Mouse (Mus musculus): Measurements from ENCODE around the gene Ninj1. TPM values are rescaled to one million over a fixed set of nuclear protein-coding genes. Genes with fewer than 3 reads are reported as not detected.

Gene Ninj1
- polyA plus RNA-seq, 1 experiment from 2014 or later = 48.7 TPM

DNA sequence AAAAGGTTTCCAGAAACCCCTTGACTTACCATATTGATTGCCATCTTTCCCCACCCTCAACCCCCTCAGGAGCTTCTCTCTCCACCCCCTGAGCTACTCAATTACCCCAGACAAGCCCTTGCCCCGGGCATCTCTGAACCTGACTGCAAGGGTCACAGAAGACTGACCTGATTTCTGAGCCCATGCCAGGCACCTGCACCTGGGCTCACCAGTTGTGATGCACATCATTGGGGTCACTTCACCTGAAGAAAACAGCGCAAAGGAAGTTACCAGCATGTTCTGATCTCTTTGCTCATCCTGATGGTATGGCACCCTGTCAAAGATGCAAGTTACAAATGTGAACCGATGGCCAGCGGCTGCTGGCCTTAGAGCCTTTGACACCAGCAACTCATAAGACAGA, 38.6 kb upstream of the Ninj1 start:
- no peak for ATAC-seq (ENCODE audit: insufficient read depth)
- H3K36me3 ChIP-seq (replicated peaks) = no peaks in the 10 kb centered on the region
- H3K4me3 ChIP-seq (replicated peaks) = no peak overlapping the region
- H3K4me2 ChIP-seq = no peak overlapping the region
- H3K4me1 ChIP-seq (replicated peaks) = peaks cover 16% of the 10 kb centered on the region
- H3K9me3 ChIP-seq (replicated peaks) = no peaks in the 10 kb centered on the region
- 70% methylated on average over 4 of the region's 4 CpGs for WGBS (ENCODE audit: insufficient replicate concordance)
- no peak overlapping the region for H3K27ac ChIP-seq (replicated peaks)
- peaks cover 78% of the 10 kb centered on the region for H3K27me3 ChIP-seq
- H3K9ac ChIP-seq = no peak overlapping the region

DNA sequence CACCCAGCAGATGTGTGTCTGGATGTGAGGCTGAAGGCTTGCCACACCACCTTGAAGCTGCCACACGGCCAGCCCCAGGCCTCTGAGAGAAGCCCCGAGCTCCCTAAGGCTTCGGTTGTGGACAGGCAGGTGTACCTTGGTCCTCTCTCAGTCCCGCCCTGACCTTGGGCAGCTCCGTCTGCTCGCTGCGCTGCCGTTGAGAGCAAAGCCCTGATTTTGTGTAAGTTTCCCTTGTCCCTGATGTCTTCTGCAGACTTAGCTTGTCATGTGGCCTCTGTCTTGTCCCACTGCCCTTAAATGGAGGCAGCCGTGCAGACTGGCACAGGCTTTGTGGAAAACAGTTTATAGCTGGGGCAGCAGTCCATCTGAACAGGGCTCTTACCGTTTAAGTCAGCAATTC, 33.3 kb upstream of the Ninj1 start:
- H3K4me2 ChIP-seq = no peak overlapping the region
- H3K9me3 ChIP-seq (replicated peaks) = 0 out of 2 replicates have a peak, but pooled peaks cover 4% of the 10 kb centered on the region
- no peak for ATAC-seq (ENCODE audit: insufficient read depth)
- H3K27me3 ChIP-seq = peaks cover 29% of the 10 kb centered on the region
- no peaks in the 10 kb centered on the region for H3K36me3 ChIP-seq (replicated peaks)
- no peak overlapping the region for H3K27ac ChIP-seq (replicated peaks)
- WGBS (ENCODE audit: insufficient replicate concordance) = 65% methylated on average over 10 of the region's 10 CpGs
- H3K4me1 ChIP-seq (replicated peaks) = no peaks in the 10 kb centered on the region
- H3K4me3 ChIP-seq (replicated peaks) = no peak overlapping the region
- no peak overlapping the region for H3K9ac ChIP-seq

GRCm38 (mm10) chr13:49154621-49155020, 32.7 kb upstream of the Ninj1 start:
- no peak overlapping the region for H3K9ac ChIP-seq
- H3K4me3 ChIP-seq (replicated peaks) = no peak overlapping the region
- no peak overlapping the region for H3K27ac ChIP-seq (replicated peaks)
- H3K36me3 ChIP-seq (replicated peaks) = no peaks in the 10 kb centered on the region
- no peak for ATAC-seq (ENCODE audit: insufficient read depth)
- H3K9me3 ChIP-seq (replicated peaks) = 0 out of 2 replicates have a peak, but pooled peaks cover 4% of the 10 kb centered on the region
- no peak overlapping the region for H3K4me2 ChIP-seq
- 64% methylated on average over 7 of the region's 7 CpGs for WGBS (ENCODE audit: insufficient replicate concordance)
- H3K4me1 ChIP-seq (replicated peaks) = no peaks in the 10 kb centered on the region
- H3K27me3 ChIP-seq = peaks cover 23% of the 10 kb centered on the region

GRCm38 (mm10) chr13:49156645-49157044, 30.6 kb upstream of the Ninj1 start:
- no peak overlapping the region for H3K4me3 ChIP-seq (replicated peaks)
- no peak overlapping the region for H3K27ac ChIP-seq (replicated peaks)
- no peaks in the 10 kb centered on the region for H3K36me3 ChIP-seq (replicated peaks)
- WGBS (ENCODE audit: insufficient replicate concordance) = 64% methylated on average over 4 of the region's 4 CpGs
- H3K9me3 ChIP-seq (replicated peaks) = 0 out of 2 replicates have a peak, but pooled peaks cover 4% of the 10 kb centered on the region
- ATAC-seq (ENCODE audit: insufficient read depth) = no peak
- peaks cover 8% of the 10 kb centered on the region; the same call in 1 of the 2 replicates for H3K27me3 ChIP-seq
- H3K9ac ChIP-seq = no peak overlapping the region
- no peaks in the 10 kb centered on the region for H3K4me1 ChIP-seq (replicated peaks)
- no peak overlapping the region for H3K4me2 ChIP-seq

DNA sequence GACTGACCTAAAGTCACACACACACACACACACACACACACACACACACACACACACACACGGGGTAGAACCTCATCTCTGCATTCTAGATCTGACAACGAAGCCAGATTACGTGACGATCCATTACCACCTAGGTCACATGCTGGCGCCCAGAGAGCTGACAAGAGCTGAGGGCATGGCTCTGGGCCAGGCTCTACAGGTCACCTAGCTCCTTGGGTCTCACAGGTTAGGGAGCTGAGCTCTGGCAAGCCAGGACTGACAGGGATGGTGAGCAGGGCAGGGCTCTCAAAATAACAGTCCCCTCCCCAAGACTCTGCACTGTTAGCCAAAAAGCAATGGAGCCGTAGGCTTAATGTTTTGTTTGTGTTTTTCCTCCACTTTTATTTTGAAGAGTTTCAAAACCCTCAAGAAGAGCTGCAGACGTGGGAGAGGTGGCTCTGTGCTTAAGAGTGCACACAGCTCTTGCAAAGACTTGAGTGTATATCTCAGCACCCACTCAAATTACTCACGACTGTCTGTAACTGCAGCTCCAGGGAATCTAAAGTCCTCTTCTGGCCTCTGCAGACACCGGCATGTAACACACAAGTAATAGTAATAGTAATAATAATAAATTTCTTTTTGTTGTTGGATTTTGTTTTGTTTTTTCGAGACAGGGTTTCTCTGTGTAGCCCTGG, 29.1 kb upstream of the Ninj1 start:
- ATAC-seq (ENCODE audit: insufficient read depth) = no peak
- Histone ChIP-seq H3K4me2 (no peak overlapping the region), H3K27me3 (peaks cover 8% of the 10 kb centered on the region; the same call in 1 of the 2 replicates), H3K27ac (replicated peaks) (no peak overlapping the region), H3K4me1 (replicated peaks) (no peaks in the 10 kb centered on the region), H3K4me3 (replicated peaks) (no peak overlapping the region), H3K9me3 (replicated peaks) (0 out of 2 replicates have a peak, but pooled peaks cover 4% of the 10 kb centered on the region), H3K9ac (no peak overlapping the region), H3K36me3 (replicated peaks) (no peaks in the 10 kb centered on the region)
- WGBS (ENCODE audit: insufficient replicate concordance) = 59% methylated on average over 10 of the region's 10 CpGs

GRCm38 (mm10) chr13:49161236-49161635, 26.0 kb upstream of the Ninj1 start:
- Histone ChIP-seq H3K27ac (replicated peaks) (no peak overlapping the region), H3K27me3 (0 out of 2 replicates have a peak, but pooled peaks cover 3% of the 10 kb centered on the region), H3K9ac (no peak overlapping the region), H3K4me3 (replicated peaks) (no peak overlapping the region), H3K36me3 (replicated peaks) (no peaks in the 10 kb centered on the region), H3K9me3 (replicated peaks) (0 out of 2 replicates have a peak, but pooled peaks cover 4% of the 10 kb centered on the region), H3K4me2 (no peak overlapping the region), H3K4me1 (replicated peaks) (no peaks in the 10 kb centered on the region)
- ATAC-seq (ENCODE audit: insufficient read depth) = no peak
- 38% methylated on average over 2 of the region's 2 CpGs for WGBS (ENCODE audit: insufficient replicate concordance)

GRCm38 (mm10) chr13:49162722-49163121, 24.6 kb upstream of the Ninj1 start:
- 18% methylated on average over 4 of the region's 4 CpGs for WGBS (ENCODE audit: insufficient replicate concordance)
- Histone ChIP-seq H3K27me3 (0 out of 2 replicates have a peak, but pooled peaks cover 3% of the 10 kb centered on the region), H3K4me1 (replicated peaks) (no peaks in the 10 kb centered on the region), H3K9me3 (replicated peaks) (no peaks in the 10 kb centered on the region), H3K9ac (no peak overlapping the region), H3K4me2 (no peak overlapping the region), H3K4me3 (replicated peaks) (no peak overlapping the region), H3K36me3 (replicated peaks) (no peaks in the 10 kb centered on the region), H3K27ac (replicated peaks) (no peak overlapping the region)
- ATAC-seq (ENCODE audit: insufficient read depth) = no peak

DNA sequence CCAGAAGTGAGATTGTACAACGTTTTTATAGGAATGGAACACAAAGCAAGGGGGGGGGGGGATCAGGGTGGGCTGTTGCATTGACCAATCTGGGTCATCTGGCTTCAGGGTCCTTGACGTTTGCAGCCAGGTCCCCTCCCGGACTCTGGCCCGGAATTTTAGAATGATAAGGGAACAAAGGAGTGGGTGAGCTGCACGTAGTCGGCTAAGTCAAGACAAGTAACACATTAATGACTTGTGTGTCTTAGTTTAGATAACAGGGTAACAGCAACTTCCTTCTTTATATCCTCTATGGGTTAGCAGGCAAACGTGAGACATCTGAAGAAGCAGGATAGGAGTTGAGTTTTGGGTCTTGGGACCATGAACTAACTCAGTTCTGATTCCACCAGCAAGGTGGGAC, 23.6 kb upstream of the Ninj1 start:
- Histone ChIP-seq H3K4me1 (replicated peaks) (no peaks in the 10 kb centered on the region), H3K36me3 (replicated peaks) (no peaks in the 10 kb centered on the region), H3K27ac (replicated peaks) (no peak overlapping the region), H3K4me3 (replicated peaks) (no peak overlapping the region), H3K9ac (no peak overlapping the region), H3K4me2 (no peak overlapping the region), H3K9me3 (replicated peaks) (no peaks in the 10 kb centered on the region), H3K27me3 (0 out of 2 replicates have a peak, but pooled peaks cover 3% of the 10 kb centered on the region)
- ATAC-seq (ENCODE audit: insufficient read depth) = no peak
- WGBS (ENCODE audit: insufficient replicate concordance) = 12% methylated on average over 7 of the region's 7 CpGs

DNA sequence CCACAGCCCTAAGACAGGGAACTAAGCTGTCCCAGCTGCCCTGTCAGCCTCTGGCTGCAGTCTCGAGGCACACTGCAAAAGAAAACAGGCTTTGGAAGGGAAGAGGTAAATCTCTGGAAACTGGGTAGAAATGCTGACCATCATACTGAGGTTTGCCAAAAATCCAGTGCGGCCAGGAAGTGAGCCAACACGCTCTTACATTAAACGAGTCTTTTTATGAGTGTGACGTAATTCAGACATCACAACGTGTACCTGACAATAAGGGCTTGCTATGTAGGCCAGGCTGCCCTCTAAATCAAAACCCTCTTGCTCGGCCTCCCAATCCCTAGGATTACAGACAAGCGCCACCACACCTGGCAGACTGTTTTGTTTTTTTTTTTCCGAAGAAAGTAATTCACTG, 20.2 kb upstream of the Ninj1 start:
- no peak for ATAC-seq (ENCODE audit: insufficient read depth)
- Histone ChIP-seq H3K27ac (replicated peaks) (no peak overlapping the region), H3K36me3 (replicated peaks) (no peaks in the 10 kb centered on the region), H3K9me3 (replicated peaks) (no peaks in the 10 kb centered on the region), H3K4me1 (replicated peaks) (no peaks in the 10 kb centered on the region), H3K9ac (no peak overlapping the region), H3K27me3 (no peaks in the 10 kb centered on the region), H3K4me2 (no peak overlapping the region), H3K4me3 (replicated peaks) (no peak overlapping the region)
- 39% methylated on average over 9 of the region's 9 CpGs for WGBS (ENCODE audit: insufficient replicate concordance)

DNA sequence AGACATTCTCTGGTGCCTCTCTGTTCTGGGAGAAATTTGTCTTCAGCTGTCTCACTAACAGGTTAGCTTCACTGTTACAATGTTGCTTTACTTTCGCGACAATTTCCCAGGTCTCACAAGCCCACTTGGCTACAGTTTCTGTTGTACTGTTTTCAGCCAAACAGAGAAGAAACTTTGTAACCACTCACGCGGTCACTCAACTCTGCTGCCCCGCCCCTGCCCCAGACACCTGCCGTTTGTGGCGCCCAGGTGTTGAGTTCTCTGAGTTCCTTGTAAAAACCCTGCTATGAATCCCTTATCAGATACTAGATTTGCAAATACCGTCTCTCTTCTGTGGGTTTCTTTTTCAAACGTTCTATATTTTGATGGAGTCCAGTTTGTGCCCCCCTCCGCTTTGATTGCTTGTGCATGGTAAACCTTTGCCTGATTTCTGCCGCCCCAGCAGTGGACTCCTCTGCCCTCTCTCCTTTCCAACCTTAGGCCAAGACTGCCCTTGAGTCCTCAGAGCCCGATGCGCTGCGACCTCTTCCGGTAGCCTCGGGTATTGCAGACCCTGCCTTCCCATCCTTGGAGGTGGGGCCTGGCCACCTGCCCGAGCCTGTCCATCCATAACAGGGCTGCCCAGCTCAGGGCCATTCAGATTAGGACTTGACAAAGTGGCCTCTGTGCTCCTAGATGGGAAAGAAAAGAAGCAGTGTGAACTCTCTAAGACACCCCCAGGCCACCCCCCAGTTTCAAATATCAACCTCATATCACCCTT, 17.7 kb upstream of the Ninj1 start:
- Histone ChIP-seq H3K27ac (replicated peaks) (no peak overlapping the region), H3K4me3 (replicated peaks) (no peak overlapping the region), H3K4me2 (no peak overlapping the region), H3K9ac (no peak overlapping the region), H3K36me3 (replicated peaks) (no peaks in the 10 kb centered on the region), H3K4me1 (replicated peaks) (no peaks in the 10 kb centered on the region), H3K27me3 (no peaks in the 10 kb centered on the region), H3K9me3 (replicated peaks) (no peaks in the 10 kb centered on the region)
- 17% methylated on average over 17 of the region's 17 CpGs for WGBS (ENCODE audit: insufficient replicate concordance)
- no peak for ATAC-seq (ENCODE audit: insufficient read depth)

DNA sequence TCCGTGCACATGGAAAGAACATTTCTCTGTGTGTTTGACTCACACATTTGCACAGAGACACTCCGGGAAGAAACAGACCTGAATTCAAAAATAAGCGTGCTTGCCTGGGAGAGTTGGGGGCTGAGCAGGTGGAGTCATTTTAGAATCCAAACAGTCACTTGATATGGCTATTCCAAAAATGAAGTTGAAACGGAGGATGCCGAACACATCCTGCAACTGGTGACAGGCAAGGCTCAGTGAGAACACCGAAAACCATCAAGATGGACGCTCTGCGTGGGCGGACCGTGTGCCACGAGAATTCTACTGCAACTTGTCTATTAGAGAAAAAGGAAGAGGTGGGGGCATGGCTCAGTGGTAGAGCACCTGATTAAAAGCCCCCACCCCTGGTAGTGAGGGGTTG, 16.7 kb upstream of the Ninj1 start:
- ATAC-seq (ENCODE audit: insufficient read depth) = no peak
- H3K4me3 ChIP-seq (replicated peaks) = no peak overlapping the region

More for the DNA sequence above, 16.7 kb upstream of the Ninj1 start:
- H3K27ac ChIP-seq (replicated peaks) = no peak overlapping the region
- WGBS (ENCODE audit: insufficient replicate concordance) = 75% methylated on average over 11 of the region's 11 CpGs
- H3K9ac ChIP-seq = no peak overlapping the region
- H3K4me2 ChIP-seq = no peak overlapping the region
- H3K9me3 ChIP-seq (replicated peaks) = no peaks in the 10 kb centered on the region
- H3K27me3 ChIP-seq = no peaks in the 10 kb centered on the region
- no peaks in the 10 kb centered on the region for H3K4me1 ChIP-seq (replicated peaks)
- H3K36me3 ChIP-seq (replicated peaks) = no peaks in the 10 kb centered on the region
